Mouse (Mus musculus): ENCODE measurements around the gene Wnt5b. TPM values are rescaled to one million over a fixed set of nuclear protein-coding genes. Genes with fewer than 3 reads are reported as not detected.

Wnt5b gene
- total and polyA plus RNA-seq, 2 experiments from 2014 or later = 3.6 to 4.7 TPM

DNA sequence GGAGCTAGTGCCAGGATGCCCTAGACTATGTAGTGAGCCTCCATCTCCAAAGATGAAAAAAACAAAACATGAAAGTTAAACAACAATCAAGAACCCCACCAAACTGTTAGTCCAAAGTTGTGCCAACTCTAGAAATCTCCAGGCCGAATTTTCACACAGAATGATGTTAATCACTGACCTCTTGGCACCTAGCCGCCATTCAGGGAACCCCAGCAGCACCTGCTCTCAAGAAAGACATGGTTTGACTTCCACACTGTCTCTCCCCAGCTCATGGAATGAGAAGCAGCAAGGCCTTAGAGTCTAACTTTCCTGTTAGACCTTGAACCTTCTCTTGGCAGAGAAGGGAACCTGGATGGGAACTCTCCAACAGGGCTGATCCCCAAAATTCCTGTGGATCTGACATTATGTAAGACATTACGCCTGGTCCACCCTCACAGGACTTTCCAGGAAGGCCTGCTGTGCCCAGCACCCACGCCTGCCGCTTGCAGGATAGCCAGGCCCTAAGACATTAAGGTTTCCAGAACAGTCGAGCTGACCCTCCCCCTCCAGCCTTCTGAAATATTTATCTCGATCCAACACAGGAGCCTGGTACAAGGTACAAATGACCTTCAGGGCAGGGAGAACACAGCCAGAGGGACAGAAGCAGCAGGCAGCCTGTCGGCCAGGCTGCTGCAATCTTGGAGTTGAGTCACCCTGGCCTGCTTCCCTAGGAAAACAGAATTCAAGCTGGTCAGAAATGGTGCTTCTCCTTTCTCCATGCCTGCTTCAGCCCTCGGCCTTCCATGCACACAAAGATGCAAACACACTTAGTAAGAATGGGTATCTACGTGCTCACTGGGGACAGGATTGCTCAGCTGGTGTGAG lies 77.0 kb downstream of the Wnt5b start:
- Histone ChIP-seq H3K27ac (no peak overlapping the region; the same call in 1 of the 2 replicates), H3K9me3 (ENCODE audit: low read length) (no peaks in the 10 kb centered on the region), H3K4me2 (ENCODE audit: low read depth, low read length) (no peak overlapping the region), H3K9ac (replicated peaks; ENCODE audit: low read length) (no peak overlapping the region), H3K36me3 (ENCODE audit: insufficient read depth, low read length) (no peaks in the 10 kb centered on the region), H3K27me3 (ENCODE audit: insufficient read depth, low read length) (no peaks in the 10 kb centered on the region), H3K4me1 (ENCODE audit: insufficient read depth, low read length) (no peaks in the 10 kb centered on the region), H3K4me3 (ENCODE audit: low read length) (no peak overlapping the region)
- DNase-seq (ENCODE audit: low spot score) (no peak), ATAC-seq (no peak)
- TF ChIP-seq CTCF (IDR thresholded peaks at IDR 0.05; ENCODE audit: low read depth) = no peak
- 67% methylated on average over 10 of the region's 10 CpGs for WGBS

DNA sequence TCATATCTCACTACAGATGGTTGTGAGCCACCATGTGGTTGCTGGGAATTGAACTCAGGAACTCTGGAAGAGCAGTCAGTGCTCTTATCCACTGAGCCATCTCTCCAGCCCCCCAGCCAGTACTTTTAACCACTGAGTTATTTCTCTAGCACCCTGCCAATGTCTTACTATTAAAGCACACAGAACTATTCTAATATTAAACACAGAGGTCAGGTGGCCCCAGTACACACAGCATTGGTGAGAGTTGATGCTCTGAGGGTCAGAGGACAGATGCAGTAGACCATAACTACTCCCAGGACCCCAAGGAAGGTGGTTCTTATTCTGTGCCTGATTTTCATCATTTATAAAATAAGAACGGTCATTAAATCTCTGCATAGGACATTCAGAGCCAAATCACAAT lies 78.0 kb downstream of the Wnt5b start:
- Histone ChIP-seq H3K4me3 (ENCODE audit: low read length) (no peak overlapping the region), H3K27ac (no peak overlapping the region), H3K27me3 (ENCODE audit: insufficient read depth, low read length) (no peaks in the 10 kb centered on the region), H3K9ac (replicated peaks; ENCODE audit: low read length) (no peak overlapping the region), H3K36me3 (ENCODE audit: insufficient read depth, low read length) (no peaks in the 10 kb centered on the region), H3K4me1 (ENCODE audit: insufficient read depth, low read length) (no peaks in the 10 kb centered on the region), H3K9me3 (ENCODE audit: low read length) (no peaks in the 10 kb centered on the region), H3K4me2 (ENCODE audit: low read depth, low read length) (no peak overlapping the region)
- ATAC-seq (no peak), DNase-seq (ENCODE audit: low spot score) (no peak)
- 93% methylated on average over 1 of the region's 1 CpGs for WGBS
- no peak for TF ChIP-seq CTCF (IDR thresholded peaks at IDR 0.05; ENCODE audit: low read depth)

DNA sequence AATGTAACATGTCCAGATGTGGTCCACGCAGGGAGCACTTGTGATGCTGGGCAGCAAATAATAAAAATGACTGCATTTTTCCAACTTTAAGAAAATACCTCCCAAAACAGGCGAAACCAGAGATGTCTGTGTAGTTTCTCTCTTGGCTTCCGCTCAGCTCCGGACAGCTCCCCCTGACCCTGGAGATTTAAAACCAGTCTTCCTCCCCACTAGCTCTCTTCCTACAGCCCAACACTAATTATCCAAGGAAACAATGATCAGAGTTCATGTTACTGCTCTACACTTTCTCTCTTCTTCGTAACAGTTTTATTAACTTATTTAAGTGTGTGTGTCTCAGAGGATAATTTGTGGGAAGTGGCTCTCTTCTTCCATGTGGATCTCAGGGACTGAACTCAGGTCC lies 83.8 kb downstream of the Wnt5b start:
- Histone ChIP-seq H3K4me2 (ENCODE audit: low read depth, low read length) (no peak overlapping the region), H3K27ac (no peak overlapping the region), H3K36me3 (ENCODE audit: insufficient read depth, low read length) (no peaks in the 10 kb centered on the region), H3K9ac (replicated peaks; ENCODE audit: low read length) (no peak overlapping the region), H3K4me1 (ENCODE audit: insufficient read depth, low read length) (no peaks in the 10 kb centered on the region), H3K27me3 (ENCODE audit: insufficient read depth, low read length) (no peaks in the 10 kb centered on the region), H3K4me3 (ENCODE audit: low read length) (no peak overlapping the region), H3K9me3 (ENCODE audit: low read length) (no peaks in the 10 kb centered on the region)
- DNase-seq (ENCODE audit: low spot score) (no peak), ATAC-seq (no peak)
- TF ChIP-seq CTCF (IDR thresholded peaks at IDR 0.05; ENCODE audit: low read depth) = no peak
- WGBS = 83% methylated on average over 5 of the region's 5 CpGs

DNA sequence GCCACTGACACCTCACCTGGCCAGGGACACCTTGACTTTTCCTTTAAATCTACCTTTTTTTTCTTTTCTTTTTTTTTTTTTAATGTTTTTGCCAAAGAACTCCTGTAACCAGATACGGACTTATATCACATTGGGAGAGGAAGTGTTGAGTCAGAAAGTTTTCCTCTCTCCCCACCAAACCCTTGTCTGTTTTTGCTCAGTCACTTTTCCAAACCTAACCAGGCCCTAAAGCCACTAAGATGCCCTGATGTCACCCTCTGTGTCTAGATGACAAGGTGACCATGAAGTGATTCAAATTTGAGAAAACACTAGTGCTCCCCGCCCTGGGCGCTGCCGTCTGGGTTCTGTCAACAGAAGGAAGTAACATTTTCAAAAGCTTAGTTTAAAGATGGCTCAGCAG lies 85.1 kb downstream of the Wnt5b start:
- Histone ChIP-seq H3K9me3 (ENCODE audit: low read length) (no peaks in the 10 kb centered on the region), H3K27ac (no peak overlapping the region), H3K4me2 (ENCODE audit: low read depth, low read length) (no peak overlapping the region), H3K36me3 (ENCODE audit: insufficient read depth, low read length) (no peaks in the 10 kb centered on the region), H3K4me3 (ENCODE audit: low read length) (no peak overlapping the region), H3K27me3 (ENCODE audit: insufficient read depth, low read length) (no peaks in the 10 kb centered on the region), H3K9ac (replicated peaks; ENCODE audit: low read length) (no peak overlapping the region), H3K4me1 (ENCODE audit: insufficient read depth, low read length) (no peaks in the 10 kb centered on the region)
- DNase-seq (ENCODE audit: low spot score) (no peak), ATAC-seq (no peak)
- TF ChIP-seq CTCF (IDR thresholded peaks at IDR 0.05; ENCODE audit: low read depth) = no peak
- WGBS = 86% methylated on average over 4 of the region's 4 CpGs

DNA sequence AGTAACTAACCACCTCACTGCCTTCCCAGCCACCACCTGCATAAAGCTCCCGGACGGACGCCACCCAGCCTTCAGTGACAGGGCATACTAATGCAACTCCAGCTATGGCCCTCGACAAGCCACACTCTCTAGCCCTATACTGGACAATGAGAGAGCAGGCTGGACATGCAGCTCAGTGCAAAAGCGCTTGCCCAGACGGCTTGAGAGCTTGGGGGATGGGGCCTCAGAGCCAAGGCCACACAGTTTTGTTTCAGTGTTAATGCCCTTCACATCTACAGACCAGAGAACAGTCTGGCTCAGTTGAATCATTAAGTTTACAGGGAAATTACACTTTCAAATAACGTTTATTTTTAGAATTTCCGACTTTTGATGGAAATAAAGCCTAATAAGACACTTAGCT lies 86.0 kb downstream of the Wnt5b start:
- 65% methylated on average over 8 of the region's 8 CpGs for WGBS
- TF ChIP-seq CTCF (IDR thresholded peaks at IDR 0.05; ENCODE audit: low read depth) = no peak
- ATAC-seq (no peak), DNase-seq (ENCODE audit: low spot score) (no peak)
- Histone ChIP-seq H3K36me3 (ENCODE audit: insufficient read depth, low read length) (no peaks in the 10 kb centered on the region), H3K9ac (replicated peaks; ENCODE audit: low read length) (no peak overlapping the region), H3K9me3 (ENCODE audit: low read length) (no peaks in the 10 kb centered on the region), H3K4me3 (ENCODE audit: low read length) (no peak overlapping the region), H3K4me2 (ENCODE audit: low read depth, low read length) (no peak overlapping the region), H3K27me3 (ENCODE audit: insufficient read depth, low read length) (no peaks in the 10 kb centered on the region), H3K4me1 (ENCODE audit: insufficient read depth, low read length) (no peaks in the 10 kb centered on the region), H3K27ac (no peak overlapping the region)

DNA sequence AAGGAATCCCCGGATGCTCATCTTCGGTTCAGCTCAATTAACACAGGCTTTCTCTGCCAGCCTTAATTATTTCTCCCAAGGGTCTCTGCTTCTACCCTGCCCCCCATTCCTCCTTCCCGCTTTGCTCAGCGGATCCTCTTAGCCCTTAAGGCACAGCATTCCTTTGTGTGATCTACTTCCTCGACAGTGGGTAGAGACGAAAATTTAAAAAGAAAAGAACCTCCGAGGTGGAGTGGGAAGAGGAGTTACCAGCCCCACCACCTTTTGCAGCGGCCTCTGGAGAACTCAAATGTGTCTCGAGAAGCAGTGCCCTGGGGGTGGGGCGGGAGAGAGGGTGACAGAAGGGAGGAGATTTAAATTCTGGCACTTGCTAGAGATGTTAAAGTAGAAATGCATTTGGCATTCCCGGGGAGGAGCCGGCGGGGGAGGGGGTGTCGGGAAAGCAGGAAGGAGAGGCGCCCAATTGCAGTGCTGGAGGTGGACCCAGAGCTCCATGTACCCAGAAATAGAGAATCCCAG lies 92.1 kb downstream of the Wnt5b start:
- no peaks in the 10 kb centered on the region for H3K36me3 ChIP-seq (ENCODE audit: insufficient read depth, low read length)
- ATAC-seq (peak; percentile 76), DNase-seq (ENCODE audit: low spot score) (peak; percentile 79)
- H3K27ac ChIP-seq = peak overlapping the region; percentile 82
- H3K4me1 ChIP-seq (ENCODE audit: insufficient read depth, low read length) = 0 out of 2 replicates have a peak, but pooled peaks cover 6% of the 10 kb centered on the region
- H3K4me3 ChIP-seq (ENCODE audit: low read length) = peak overlapping the region; percentile 39
- H3K4me2 ChIP-seq (ENCODE audit: low read depth, low read length) = peak overlapping the region; percentile 74
- H3K27me3 ChIP-seq (ENCODE audit: insufficient read depth, low read length) = no peaks in the 10 kb centered on the region
- H3K9me3 ChIP-seq (ENCODE audit: low read length) = no peaks in the 10 kb centered on the region
- WGBS = under 1% methylated on average over 15 of the region's 15 CpGs
- H3K9ac ChIP-seq (replicated peaks; ENCODE audit: low read length) = peak overlapping the region; percentile 47
- TF ChIP-seq CTCF (IDR thresholded peaks at IDR 0.05; ENCODE audit: low read depth) = no peak

Data from hindbrain, postnatal 0 days (tissue).